Mouse (Mus musculus): ENCODE results near the gene Lyrm1. TPM values are rescaled to one million over a fixed set of nuclear protein-coding genes. Genes with fewer than 3 reads are reported as not detected.

The Lyrm1 gene
- total RNA-seq (2021), result 1 to 10 TPM; 9.1 to 9.6 TPM
- 5.9 and 8.6 TPM in 2 replicates for polyA plus RNA-seq (2012; rRNA removed)
- long read RNA-seq, partial matches to known transcripts, result 1 of 6 reads
- long read RNA-seq, other reads (novel, unspliced or antisense), result 1 of 6 reads

DNA sequence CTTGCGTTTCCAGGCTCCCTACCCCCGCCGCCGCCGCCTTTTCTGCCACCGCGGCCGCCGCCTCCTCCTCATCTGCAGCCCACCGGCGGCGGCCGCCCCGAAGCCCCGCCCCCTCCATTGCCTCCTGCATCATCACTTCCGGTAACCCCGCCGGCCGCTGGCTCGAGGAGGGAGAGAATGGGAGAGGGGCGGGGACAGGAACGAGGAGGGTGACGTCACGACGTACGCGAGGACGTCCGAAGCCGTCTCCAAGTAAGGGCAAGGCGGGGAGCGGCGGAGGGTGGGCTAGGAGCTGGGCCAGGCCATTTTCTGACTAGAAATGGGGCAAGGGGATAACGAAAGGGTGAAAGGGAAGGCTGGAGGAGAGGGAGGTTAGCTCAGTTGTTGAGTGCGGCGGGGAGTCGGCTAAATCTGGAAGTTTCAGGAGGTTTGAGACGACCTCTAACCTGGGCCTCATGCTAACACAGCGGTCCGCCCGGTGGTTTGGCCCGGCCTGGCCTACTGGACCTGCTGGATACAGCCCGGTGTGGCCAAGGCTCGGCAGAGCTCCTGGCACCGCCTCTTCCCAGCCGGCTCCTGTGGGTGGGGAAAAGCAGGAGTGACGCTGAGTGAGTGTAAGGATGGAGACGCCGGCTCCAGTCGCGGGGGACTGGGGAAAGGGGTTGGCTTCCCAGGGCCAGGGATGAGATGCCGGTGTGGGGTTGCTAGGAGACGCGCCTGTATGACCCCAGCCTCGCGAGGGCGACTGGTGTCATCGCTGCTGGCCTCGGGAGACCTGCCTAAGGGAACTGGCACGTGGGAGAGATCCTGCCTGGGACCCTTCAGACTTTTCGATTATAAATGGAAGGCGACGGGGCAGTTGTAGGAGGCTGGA, at the start of gene Lyrm1, which contains the start of gene Dcun1d3:
TSS of gene Lyrm1 (plus strand) at position 223 of the 874 bp plus-strand sequence.
TSS of gene Dcun1d3 (minus strand) at position 660 of the 874 bp plus-strand sequence.
- Histone ChIP-seq H3K36me3 (ENCODE audit: control insufficient read depth, insufficient read depth, low read length) (peaks cover 6% of the 10 kb centered on the region), H3K79me2 (replicated peaks; ENCODE audit: control insufficient read depth, insufficient read depth, low read length) (no peaks in the 10 kb centered on the region), H3K9ac (ENCODE audit: low read depth, low read length) (peak within 1 kb of the TSS; percentile 81), H3K27ac (peak within 1 kb of the TSS; percentile 100), H3K4me1 (ENCODE audit: control insufficient read depth, insufficient read depth, low read length) (peaks cover 1% of the 10 kb centered on the region; the same call in 1 of the 2 replicates), H3K4me3 (peak within 1 kb of the TSS; percentile 78), H3K27me3 (ENCODE audit: control insufficient read depth, insufficient read depth, low read length) (no peaks in the 10 kb centered on the region)
- intact Hi-C loops (cut with DNase I), result loop anchor here (5.0 kb wide), 1 partner anchor 66 kb away; no protein-coding TSS in a partner anchor
- WGBS, result under 1% methylated on average over 63 of the region's 63 CpGs
- DNase-seq, result peak; percentile 95 to 97
- TF ChIP-seq EP300 (IDR thresholded peaks at IDR 0.05; ENCODE audit: insufficient read depth, low read depth, low read length) (peak; percentile 43), CTCF (IDR thresholded peaks at IDR 0.05) (no peak), POLR2A (IDR thresholded peaks at IDR 0.05; ENCODE audit: insufficient read depth, low read depth, low read length) (peak; percentile 83)

DNA sequence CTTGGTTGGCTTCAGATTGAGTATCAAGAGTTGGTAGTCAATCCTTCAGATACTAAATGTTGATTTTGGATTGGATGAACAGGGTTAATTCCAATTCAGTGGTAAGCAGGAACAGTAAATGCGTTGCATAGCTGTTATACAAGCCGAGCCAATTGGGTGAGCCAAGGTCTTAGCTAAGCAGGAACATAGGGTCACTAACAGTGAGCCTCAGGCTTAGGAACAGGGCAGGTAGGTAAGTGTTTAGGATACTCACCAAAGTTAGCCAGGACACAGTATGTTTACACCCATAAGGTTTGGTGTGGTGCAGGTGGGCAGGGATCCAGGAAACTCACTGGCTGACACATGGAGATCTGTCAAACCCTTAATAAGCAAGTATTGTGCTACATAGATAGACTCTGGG, 48.3 kb upstream of the Lyrm1 start:
- peaks cover 2% of the 10 kb centered on the region; the same call in 1 of the 2 replicates for H3K36me3 ChIP-seq (ENCODE audit: control insufficient read depth, insufficient read depth, low read length)
- H3K27me3 ChIP-seq (ENCODE audit: control insufficient read depth, insufficient read depth, low read length), result no peaks in the 10 kb centered on the region
- peaks cover 2% of the 10 kb centered on the region for H3K4me1 ChIP-seq (ENCODE audit: control insufficient read depth, insufficient read depth, low read length)
- intact Hi-C loops (cut with DNase I), result loop anchor here (5.0 to 10.0 kb wide), 2 partner anchors 115 to 477 kb away; partner anchors contain the start of gene Abca15
- no peak for TF ChIP-seq CTCF (IDR thresholded peaks at IDR 0.05)
- no peak for TF ChIP-seq POLR2A (IDR thresholded peaks at IDR 0.05; ENCODE audit: insufficient read depth, low read depth, low read length)
- no peak for TF ChIP-seq EP300 (IDR thresholded peaks at IDR 0.05; ENCODE audit: insufficient read depth, low read depth, low read length)
- H3K4me3 ChIP-seq, result no peak overlapping the region
- 77% methylated on average over 2 of the region's 2 CpGs for WGBS
- no peaks in the 10 kb centered on the region for H3K79me2 ChIP-seq (replicated peaks; ENCODE audit: control insufficient read depth, insufficient read depth, low read length)
- H3K9ac ChIP-seq (ENCODE audit: low read depth, low read length), result no peak overlapping the region
- no peak overlapping the region for H3K27ac ChIP-seq
- DNase-seq, result no peak

DNA sequence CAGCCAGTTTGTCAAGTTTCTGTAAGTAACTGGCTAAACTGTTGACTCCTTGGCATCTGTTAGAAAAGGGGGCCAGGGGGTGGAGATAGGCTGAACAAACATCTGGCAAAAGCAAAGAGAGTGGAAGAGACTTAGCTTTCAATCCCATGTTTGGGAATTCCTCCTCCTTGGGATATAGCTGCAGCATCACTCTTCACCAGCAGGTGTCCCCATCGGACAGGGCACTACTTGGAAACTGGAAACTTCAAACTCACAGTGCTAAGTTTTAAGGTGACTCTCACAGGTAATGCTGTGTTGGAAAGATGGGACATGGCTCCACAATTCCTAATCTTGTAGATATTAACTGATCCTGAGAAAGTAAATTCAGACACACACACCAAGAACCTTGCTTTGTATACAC, 46.6 kb upstream of the Lyrm1 start:
- intact Hi-C loops (cut with DNase I), result loop anchor here (1.0 to 10.0 kb wide), 6 partner anchors 113 to 476 kb away; partner anchors contain the start of genes Abca14, Abca15, Crym and Tmem159
- peaks cover 2% of the 10 kb centered on the region; the same call in 1 of the 2 replicates for H3K36me3 ChIP-seq (ENCODE audit: control insufficient read depth, insufficient read depth, low read length)
- no peak for TF ChIP-seq POLR2A (IDR thresholded peaks at IDR 0.05; ENCODE audit: insufficient read depth, low read depth, low read length)
- TF ChIP-seq CTCF (IDR thresholded peaks at IDR 0.05), result peak; percentile 97
- TF ChIP-seq EP300 (IDR thresholded peaks at IDR 0.05; ENCODE audit: insufficient read depth, low read depth, low read length), result peak; percentile 91
- H3K4me3 ChIP-seq, result no peak overlapping the region
- WGBS, result 0% methylated on average over 1 of the region's 1 CpGs
- H3K9ac ChIP-seq (ENCODE audit: low read depth, low read length), result no peak overlapping the region
- H3K4me1 ChIP-seq (ENCODE audit: control insufficient read depth, insufficient read depth, low read length), result peaks cover 2% of the 10 kb centered on the region
- no peaks in the 10 kb centered on the region for H3K27me3 ChIP-seq (ENCODE audit: control insufficient read depth, insufficient read depth, low read length)
- H3K79me2 ChIP-seq (replicated peaks; ENCODE audit: control insufficient read depth, insufficient read depth, low read length), result no peaks in the 10 kb centered on the region
- DNase-seq, result peak; percentile 51 to 82
- no peak overlapping the region for H3K27ac ChIP-seq

DNA sequence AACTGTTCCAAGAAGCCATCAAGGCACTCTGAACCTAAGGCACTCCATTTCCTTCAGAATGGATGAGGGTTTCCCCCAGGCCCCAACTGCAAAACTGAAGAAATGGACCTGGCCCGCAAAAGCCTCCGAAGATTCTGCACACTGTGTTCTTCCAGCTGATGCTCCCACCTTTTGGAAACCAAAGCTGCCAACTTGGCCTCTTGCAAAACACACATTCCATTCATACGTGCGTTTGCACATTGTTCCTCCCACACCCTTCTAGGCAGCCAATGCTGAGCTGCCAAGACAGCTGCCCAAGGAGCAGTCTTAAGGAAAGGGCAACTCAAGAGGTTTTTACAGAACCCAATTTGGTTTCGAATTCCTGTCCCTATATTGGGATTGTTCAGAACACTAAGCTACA, 44.9 kb upstream of the Lyrm1 start:
- no peak overlapping the region for H3K27ac ChIP-seq
- peaks cover 2% of the 10 kb centered on the region; the same call in 1 of the 2 replicates for H3K36me3 ChIP-seq (ENCODE audit: control insufficient read depth, insufficient read depth, low read length)
- peak; percentile 37 to 68 for DNase-seq
- intact Hi-C loops (cut with DNase I), result no loop called here
- no peak overlapping the region for H3K4me3 ChIP-seq
- TF ChIP-seq CTCF (IDR thresholded peaks at IDR 0.05) (no peak), EP300 (IDR thresholded peaks at IDR 0.05; ENCODE audit: insufficient read depth, low read depth, low read length) (peak; percentile 75)
- H3K9ac ChIP-seq (ENCODE audit: low read depth, low read length), result no peak overlapping the region
- peaks cover 2% of the 10 kb centered on the region for H3K4me1 ChIP-seq (ENCODE audit: control insufficient read depth, insufficient read depth, low read length)
- no peaks in the 10 kb centered on the region for H3K27me3 ChIP-seq (ENCODE audit: control insufficient read depth, insufficient read depth, low read length)
- H3K79me2 ChIP-seq (replicated peaks; ENCODE audit: control insufficient read depth, insufficient read depth, low read length), result no peaks in the 10 kb centered on the region
- 40% methylated on average over 5 of the region's 5 CpGs for WGBS

DNA sequence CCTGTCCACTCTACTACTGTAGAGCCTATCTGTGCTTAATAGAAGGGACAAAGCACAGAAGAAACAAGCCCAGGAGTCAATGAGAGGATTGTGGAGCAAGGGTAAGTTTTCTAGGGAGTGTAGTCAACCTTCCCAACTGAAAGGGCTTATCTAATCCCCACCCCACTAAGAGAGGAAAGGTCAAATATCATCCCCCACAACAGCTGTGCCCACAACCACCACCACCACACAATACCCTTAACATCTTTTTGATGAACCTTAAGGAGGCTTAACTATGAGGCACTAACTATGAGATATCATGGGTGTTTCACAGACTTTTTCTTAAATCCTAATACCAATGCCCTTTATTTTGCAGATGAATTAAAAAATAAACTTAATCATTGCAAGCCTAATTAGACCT, 43.2 kb upstream of the Lyrm1 start:
- DNase-seq, result no peak
- no peak for TF ChIP-seq EP300 (IDR thresholded peaks at IDR 0.05; ENCODE audit: insufficient read depth, low read depth, low read length)
- no peak for TF ChIP-seq CTCF (IDR thresholded peaks at IDR 0.05)
- no peak for TF ChIP-seq POLR2A (IDR thresholded peaks at IDR 0.05; ENCODE audit: insufficient read depth, low read depth, low read length)
- Histone ChIP-seq H3K36me3 (ENCODE audit: control insufficient read depth, insufficient read depth, low read length) (peaks cover 2% of the 10 kb centered on the region; the same call in 1 of the 2 replicates), H3K27ac (no peak overlapping the region), H3K79me2 (replicated peaks; ENCODE audit: control insufficient read depth, insufficient read depth, low read length) (no peaks in the 10 kb centered on the region), H3K27me3 (ENCODE audit: control insufficient read depth, insufficient read depth, low read length) (no peaks in the 10 kb centered on the region), H3K4me1 (ENCODE audit: control insufficient read depth, insufficient read depth, low read length) (peaks cover 2% of the 10 kb centered on the region), H3K9ac (ENCODE audit: low read depth, low read length) (no peak overlapping the region), H3K4me3 (no peak overlapping the region)
- intact Hi-C loops (cut with DNase I), result no loop called here

Measured in heart, adult 2 months (tissue).